Mouse (Mus musculus): Measurements from ENCODE around the gene Kcnd2. TPM values are rescaled to one million over a fixed set of nuclear protein-coding genes. Genes with fewer than 3 reads are reported as not detected.

The Kcnd2 gene
- total RNA-seq, 2 experiments from 2014 or later, result not detected

- no peak for DNase-seq
Observed at GRCm38 (mm10) chr6:21692861-21693350, 477.6 kb downstream of the Kcnd2 start.

GRCm38 (mm10) chr6:21697641-21698040 lies 482.3 kb downstream of the Kcnd2 start:
- no peak for DNase-seq

GRCm38 (mm10) chr6:21701131-21701530 lies 485.8 kb downstream of the Kcnd2 start:
- DNase-seq, result no peak

- DNase-seq, result no peak
Observed at GRCm38 (mm10) chr6:21709228-21709627, 493.9 kb downstream of the Kcnd2 start.

GRCm38 (mm10) chr6:21719121-21719520 lies 503.8 kb downstream of the Kcnd2 start:
- DNase-seq, result no peak

GRCm38 (mm10) chr6:21722238-21722637 lies 506.9 kb downstream of the Kcnd2 start:
- DNase-seq, result no peak

GRCm38 (mm10) chr6:21740606-21741005 lies 525.3 kb downstream of the Kcnd2 start:
- DNase-seq, result no peak

GRCm38 (mm10) chr6:21744615-21745266 lies 529.4 kb downstream of the Kcnd2 start:
- DNase-seq, result no peak

GRCm38 (mm10) chr6:21747536-21747935 lies 532.2 kb downstream of the Kcnd2 start:
- no peak for DNase-seq

- no peak for DNase-seq
Observed at GRCm38 (mm10) chr6:21767787-21768221, 552.5 kb downstream of the Kcnd2 start.

- DNase-seq, result no peak
Observed at GRCm38 (mm10) chr6:21768745-21769446, 553.6 kb downstream of the Kcnd2 start.

GRCm38 (mm10) chr6:21769447-21769809 lies 554.1 kb downstream of the Kcnd2 start:
- no peak for DNase-seq

GRCm38 (mm10) chr6:21774213-21774916 lies 559.1 kb downstream of the Kcnd2 start:
- DNase-seq, result no peak

Data from gastrocnemius, postnatal 25 days (tissue).